Comparison of ENCODE assay signal across 8 mouse cellular contexts in the genomic region with DNA sequence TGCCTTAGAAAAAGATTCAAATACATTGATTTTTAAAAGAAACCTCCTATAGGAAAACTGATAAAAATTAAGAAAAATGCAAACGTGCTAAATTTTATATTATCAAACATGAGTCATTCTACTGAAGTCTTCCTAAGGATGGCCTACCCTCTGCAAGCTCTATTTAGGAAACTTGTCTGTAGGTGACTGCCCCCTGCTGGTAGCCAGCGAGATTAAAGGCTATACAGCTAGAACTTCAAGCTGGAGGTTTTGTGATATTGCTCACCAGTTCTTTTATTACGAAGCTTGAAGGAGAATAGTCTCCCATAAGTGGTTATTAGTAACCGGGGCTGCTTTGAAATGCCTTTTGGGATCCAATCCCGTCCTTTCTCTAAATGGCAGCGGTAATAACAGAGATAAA.
DNase-seq lines count a peak whose midpoint lies in the region; ATAC-seq and TF ChIP-seq lines count a peak whose summit lies in the region.
"Had no signal": no experiment of that assay in that cellular context is flagged by ENCODE, and none has a peak within 500 bp of the region (broad histone marks: within the 10 kb centered on the region; RNA-seq: fewer than 3 reads in every experiment).

No protein-coding gene starts in this region.

- H3K9me3 ChIP-seq in midbrain, embryonic 10.5 days (replicated peaks) = no peaks in the 10 kb centered on the region
- no peaks in the 10 kb centered on the region for H3K9me3 ChIP-seq in midbrain, embryonic 13.5 days
- H3K9me3 ChIP-seq in hindbrain, postnatal 0 days (ENCODE audit: low read length) = no peaks in the 10 kb centered on the region
- H3K9me3 ChIP-seq in lung, embryonic 14.5 days (ENCODE audit: low read depth, low read length) = no peaks in the 10 kb centered on the region
- H3K9me3 ChIP-seq: megakaryocyte, embryonic 14.5 days had no signal

- H3K9ac ChIP-seq in midbrain, embryonic 13.5 days (replicated peaks) = no peak overlapping the region
- no peak overlapping the region for H3K9ac ChIP-seq in hindbrain, postnatal 0 days (replicated peaks; ENCODE audit: low read length)
- no peak overlapping the region for H3K9ac ChIP-seq in lung, embryonic 14.5 days

- no peaks in the 10 kb centered on the region for H3K36me3 ChIP-seq in midbrain, embryonic 10.5 days
- H3K36me3 ChIP-seq in midbrain, embryonic 13.5 days = peaks cover under 1% of the 10 kb centered on the region; the same call in 1 of the 2 replicates
- H3K36me3 ChIP-seq in hindbrain, postnatal 0 days (ENCODE audit: insufficient read depth, low read length) = no peaks in the 10 kb centered on the region
- 0 out of 2 replicates have a peak, but pooled peaks cover 4% of the 10 kb centered on the region for H3K36me3 ChIP-seq in lung, embryonic 14.5 days (ENCODE audit: insufficient read depth)
- no peaks in the 10 kb centered on the region for H3K36me3 ChIP-seq in splenic B cell, adult 2 months (ENCODE audit: control insufficient read depth, insufficient read depth, low read length, poor library complexity, severe bottlenecking)

- H3K4me2 ChIP-seq in midbrain, embryonic 13.5 days (replicated peaks) = no peak overlapping the region
- H3K4me2 ChIP-seq in hindbrain, postnatal 0 days (ENCODE audit: low read depth, low read length) = no peak overlapping the region
- no peak overlapping the region for H3K4me2 ChIP-seq in lung, embryonic 14.5 days

- no peak overlapping the region for H3K27ac ChIP-seq in midbrain, embryonic 10.5 days (replicated peaks)
- no peak overlapping the region for H3K27ac ChIP-seq in midbrain, embryonic 13.5 days
- H3K27ac ChIP-seq in cerebellum, adult 2 months (ENCODE audit: insufficient read depth, low read length) = no peak overlapping the region
- peak overlapping the region; percentile 36; the same call in 1 of the 2 replicates for H3K27ac ChIP-seq in hindbrain, postnatal 0 days
- no peak overlapping the region for H3K27ac ChIP-seq in lung, embryonic 14.5 days (ENCODE audit: low read depth)

- H3K4me3 ChIP-seq in midbrain, embryonic 10.5 days = no peak overlapping the region
- no peak overlapping the region for H3K4me3 ChIP-seq in midbrain, embryonic 13.5 days (replicated peaks)
- H3K4me3 ChIP-seq in cerebellum, adult 2 months (replicated peaks; ENCODE audit: insufficient read depth, low read depth, low read length) = no peak overlapping the region
- H3K4me3 ChIP-seq in hindbrain, postnatal 0 days (ENCODE audit: low read length) = no peak overlapping the region
- H3K4me3 ChIP-seq in lung, embryonic 14.5 days (ENCODE audit: low read depth, low read length) = no peak overlapping the region
- H3K4me3 ChIP-seq: megakaryocyte, embryonic 14.5 days had no signal

- peaks cover 20% of the 10 kb centered on the region for H3K27me3 ChIP-seq in midbrain, embryonic 10.5 days (ENCODE audit: low read depth, poor library complexity, severe bottlenecking)
- H3K27me3 ChIP-seq in midbrain, embryonic 13.5 days = peaks cover 20% of the 10 kb centered on the region
- H3K27me3 ChIP-seq in cerebellum, adult 2 months (ENCODE audit: control insufficient read depth, insufficient read depth, low read length) = no peaks in the 10 kb centered on the region
- H3K27me3 ChIP-seq in hindbrain, postnatal 0 days (ENCODE audit: insufficient read depth, low read length) = no peaks in the 10 kb centered on the region
- H3K27me3 ChIP-seq in lung, embryonic 14.5 days (ENCODE audit: insufficient read depth, low read length) = no peaks in the 10 kb centered on the region
- no peaks in the 10 kb centered on the region; the same call in 1 of the 2 replicates for H3K27me3 ChIP-seq in splenic B cell, adult 2 months (ENCODE audit: control insufficient read depth, insufficient read depth, low read length, poor library complexity, severe bottlenecking)

- ATAC-seq in midbrain, embryonic 13.5 days = no peak
- no peak for ATAC-seq in hindbrain, postnatal 0 days
- ATAC-seq in lung, embryonic 14.5 days (ENCODE audit: insufficient read depth) = no peak

- peaks cover 35% of the 10 kb centered on the region for H3K4me1 ChIP-seq in midbrain, embryonic 10.5 days
- peaks cover 13% of the 10 kb centered on the region; the same call in 1 of the 2 replicates for H3K4me1 ChIP-seq in midbrain, embryonic 13.5 days (replicated peaks)
- H3K4me1 ChIP-seq in cerebellum, adult 2 months (ENCODE audit: control insufficient read depth, insufficient read depth, low read length) = no peaks in the 10 kb centered on the region
- H3K4me1 ChIP-seq in hindbrain, postnatal 0 days (ENCODE audit: insufficient read depth, low read length) = peaks cover 5% of the 10 kb centered on the region; the same call in 1 of the 2 replicates
- 0 out of 2 replicates have a peak, but pooled peaks cover 6% of the 10 kb centered on the region for H3K4me1 ChIP-seq in lung, embryonic 14.5 days (ENCODE audit: insufficient read depth)

- TF ChIP-seq POLR2A in cerebellum, adult 2 months (IDR thresholded peaks at IDR 0.05; ENCODE audit: borderline replicate concordance, insufficient read depth, low read length) = no peak

- peak; percentile 51; the same call in 1 of the 2 replicates for TF ChIP-seq CTCF in cerebellum, adult 2 months (IDR thresholded peaks at IDR 0.05; ENCODE audit: borderline replicate concordance, insufficient read depth, low read depth, low read length)
- peak; percentile 75 for TF ChIP-seq CTCF in hindbrain, postnatal 0 days (IDR thresholded peaks at IDR 0.05; ENCODE audit: low read depth)
- TF ChIP-seq CTCF in lung, embryonic 14.5 days (IDR thresholded peaks at IDR 0.05; ENCODE audit: low read depth) = peak; percentile 68

- DNase-seq in midbrain, embryonic 10.5 days (ENCODE audit: low spot score) = peak; percentile 56
- DNase-seq in R1 (ENCODE audit: low read depth, low spot score) = peak; percentile 78
- DNase-seq in cerebellum, adult 2 months = peak; percentile 20 to 42
- peak; percentile 79 for DNase-seq in hindbrain, postnatal 0 days (ENCODE audit: low spot score)
- peak; percentile 81 for DNase-seq in lung, embryonic 14.5 days
- peak; percentile 72 for DNase-seq in splenic B cell, adult 2 months (ENCODE audit: low read depth, low spot score)

- WGBS in midbrain, embryonic 10.5 days = 66% methylated on average over 6 of the region's 6 CpGs
- 56% methylated on average over 6 of the region's 6 CpGs for WGBS in midbrain, embryonic 13.5 days
- 71% methylated on average over 6 of the region's 6 CpGs for WGBS in cerebellum, adult 2 months
- 56% methylated on average over 6 of the region's 6 CpGs for WGBS in hindbrain, postnatal 0 days
- WGBS in lung, embryonic 14.5 days = 65% methylated on average over 6 of the region's 6 CpGs

Comparison
In these comparisons a context has a peak if more than half of its experiments do, and no peak if none do; other contexts are left out.
1. DNase-seq: peak in every context shown above with its lines; median percentile 81 in lung, embryonic 14.5 days; 79 in hindbrain, postnatal 0 days; 78 in R1; 72 in splenic B cell, adult 2 months; 56 in midbrain, embryonic 10.5 days; 31 in cerebellum, adult 2 months.